Mouse (Mus musculus): ENCODE data around the gene Atg101.
A peak's percentile ranks its signal among the peaks of the same experiment; 100 is the strongest.

The Atg101 gene

DNA sequence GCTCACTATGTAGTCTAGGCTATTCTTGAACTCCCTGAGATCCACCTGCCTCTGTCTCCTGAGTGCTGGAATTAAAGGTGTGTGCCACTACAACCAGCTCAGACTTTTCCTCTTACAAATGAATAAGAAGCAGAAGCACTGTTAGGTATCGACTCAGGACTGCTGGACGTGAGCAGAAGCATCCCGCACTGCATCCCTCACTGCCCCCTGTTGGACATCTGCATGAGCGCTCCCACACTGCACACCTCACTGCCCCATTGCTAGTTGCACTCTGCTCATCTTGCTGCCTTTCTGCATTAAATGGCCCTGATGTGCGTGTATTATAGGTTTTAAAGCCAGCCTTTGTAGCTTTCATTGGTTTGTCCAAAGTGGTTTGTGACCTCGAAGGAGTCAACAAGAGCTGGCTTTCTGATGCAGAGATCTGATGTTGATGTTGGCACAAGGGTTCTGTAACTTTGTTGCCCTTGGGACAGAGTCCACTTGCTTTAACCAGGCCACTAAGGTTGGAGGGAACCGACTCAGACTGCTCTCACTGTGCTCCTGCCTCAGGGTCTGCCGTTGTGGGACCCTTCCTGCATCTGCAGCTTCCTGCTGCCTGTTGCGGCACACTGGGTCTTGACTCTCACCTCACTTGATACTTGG is 2.2 kb downstream of the Atg101 start:
- no peak for ATAC-seq (ENCODE audit: low TSS enrichment)

GRCm38 (mm10) chr15:101287361-101287760 is 3.3 kb downstream of the Atg101 start:
- ATAC-seq (ENCODE audit: low TSS enrichment): no peak

- ATAC-seq (ENCODE audit: low TSS enrichment): no peak
Measured at GRCm38 (mm10) chr15:101290354-101290753, 6.3 kb downstream of the Atg101 start.

DNA sequence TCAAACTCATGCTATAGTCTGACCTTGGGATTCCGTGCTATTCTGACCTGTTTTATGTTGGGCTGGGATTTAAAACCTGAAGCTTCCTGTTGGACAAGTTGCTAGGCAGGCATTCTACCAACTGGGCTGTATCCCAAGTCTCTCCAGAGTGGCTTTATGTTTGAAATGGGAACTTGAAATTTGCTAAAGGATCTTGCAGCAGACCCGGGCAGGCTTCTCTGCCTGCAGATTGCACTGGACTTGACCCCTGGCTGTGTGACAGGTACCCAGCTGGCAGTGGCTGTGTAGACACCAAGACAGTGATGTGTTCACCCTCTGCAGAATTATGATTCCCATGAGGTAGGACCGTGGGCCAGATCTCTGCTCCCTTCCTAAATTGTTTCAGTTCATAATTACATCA is 7.9 kb downstream of the Atg101 start:
- no peak for ATAC-seq (ENCODE audit: low TSS enrichment)

DNA sequence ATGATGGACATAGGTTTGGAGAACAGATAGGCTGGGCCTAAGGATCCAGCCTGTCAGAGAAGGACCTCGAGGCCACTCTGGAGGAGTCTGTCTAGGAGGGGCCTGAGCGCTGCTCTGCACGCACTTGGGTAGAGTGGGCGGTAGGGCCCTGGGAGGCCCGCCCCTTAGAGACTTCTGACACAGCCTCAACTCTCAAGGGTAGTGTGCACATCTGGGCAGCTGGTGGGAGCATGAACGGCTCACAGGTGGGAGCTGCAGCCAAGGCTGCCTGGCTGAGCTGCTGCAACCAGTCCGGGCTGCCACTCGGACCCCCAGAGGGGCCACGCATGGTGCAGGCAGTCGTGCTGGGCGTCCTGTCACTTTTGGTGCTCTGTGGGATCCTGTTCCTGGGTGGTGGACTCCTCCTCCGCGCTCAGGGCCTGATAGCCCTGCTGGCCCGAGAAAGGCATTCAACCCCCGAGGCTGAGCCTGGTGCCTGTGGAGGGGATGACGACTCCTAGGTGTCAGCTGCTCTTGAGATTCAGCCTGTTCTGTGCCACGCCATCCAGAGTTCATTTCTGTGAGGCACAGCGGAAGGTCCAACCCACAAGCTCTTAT is 9.1 kb downstream of the Atg101 start, which contains the start of gene 6030408B16Rik:
Gene 6030408B16Rik, plus strand, starts transcription at position 188 of the 597 bp plus-strand sequence.
- ATAC-seq (ENCODE audit: low TSS enrichment): no peak

- 0 out of 2 replicates have a peak, but pooled peaks have one; percentile 39 for ATAC-seq (ENCODE audit: low TSS enrichment)
Measured at GRCm38 (mm10) chr15:101294028-101294894, 10.2 kb downstream of the Atg101 start.

DNA sequence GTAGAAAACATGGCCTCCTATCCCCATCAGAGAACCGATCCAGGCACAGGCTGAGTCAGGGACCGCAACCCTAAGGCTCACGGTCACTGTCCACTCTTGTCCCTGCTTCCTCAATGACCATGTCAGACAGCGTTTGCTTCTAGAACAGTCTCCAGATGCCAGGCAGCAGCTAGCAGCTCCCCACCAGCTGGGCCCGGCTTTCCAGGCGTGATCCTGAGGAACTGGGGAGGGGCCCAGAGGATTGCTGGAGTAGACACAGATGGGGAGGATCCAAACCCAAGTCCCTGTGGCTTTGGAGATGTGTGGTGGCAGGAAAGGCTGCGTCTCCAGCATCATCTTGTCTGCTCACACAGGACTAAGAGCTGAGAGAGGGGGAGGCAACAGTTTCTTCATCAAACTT is 11.0 kb downstream of the Atg101 start:
- ATAC-seq (ENCODE audit: low TSS enrichment): no peak

GRCm38 (mm10) chr15:101295616-101296015 is 11.5 kb downstream of the Atg101 start:
- no peak for ATAC-seq (ENCODE audit: low TSS enrichment)

DNA sequence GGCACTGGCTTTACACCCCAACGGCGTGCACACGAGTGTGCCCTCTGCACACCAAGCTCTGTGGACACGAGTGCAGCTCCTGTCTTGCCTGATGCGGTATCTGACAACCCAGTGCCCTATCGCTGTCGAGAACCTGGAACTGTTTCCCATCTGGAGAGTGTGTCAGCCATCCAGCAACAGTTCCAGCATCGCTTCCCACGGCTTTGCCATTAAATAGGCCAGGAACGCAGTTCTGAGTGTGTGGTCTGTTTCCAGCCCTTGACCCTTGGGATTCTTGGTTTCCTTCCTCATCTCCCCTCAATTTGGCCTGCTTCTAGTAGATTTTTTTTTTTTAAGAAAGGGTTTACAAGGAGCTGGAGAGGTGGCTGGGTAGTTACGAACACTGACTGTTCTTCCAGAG is 12.0 kb downstream of the Atg101 start:
- no peak for ATAC-seq (ENCODE audit: low TSS enrichment)

- no peak for ATAC-seq (ENCODE audit: low TSS enrichment)
Measured at GRCm38 (mm10) chr15:101297988-101298387, 13.9 kb downstream of the Atg101 start.

DNA sequence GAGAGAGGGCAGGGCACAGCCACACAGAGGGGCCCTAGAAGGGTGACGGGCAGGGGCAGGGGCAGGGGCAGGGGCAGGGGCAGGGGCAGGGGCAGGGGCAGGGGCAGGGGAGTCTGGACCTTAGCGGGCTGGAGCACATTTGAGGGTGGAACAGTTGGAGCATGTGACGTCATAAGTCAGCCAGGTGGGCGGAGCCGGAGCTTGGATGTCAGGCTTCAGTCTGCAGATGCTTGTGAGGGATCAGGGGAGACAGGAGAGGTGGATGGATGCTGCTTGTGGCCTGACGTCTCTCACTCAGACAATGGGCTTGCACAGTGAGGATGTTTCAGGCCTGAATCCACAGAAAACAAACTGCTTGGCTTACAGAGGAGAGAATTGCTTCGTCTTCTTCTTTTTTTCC is 14.5 kb downstream of the Atg101 start:
- no peak for ATAC-seq (ENCODE audit: low TSS enrichment)

GRCm38 (mm10) chr15:101299480-101299960 is 15.4 kb downstream of the Atg101 start:
- ATAC-seq (ENCODE audit: low TSS enrichment): no peak

- no peak for ATAC-seq (ENCODE audit: low TSS enrichment)
Measured at GRCm38 (mm10) chr15:101300128-101300527, 16.1 kb downstream of the Atg101 start.

DNA sequence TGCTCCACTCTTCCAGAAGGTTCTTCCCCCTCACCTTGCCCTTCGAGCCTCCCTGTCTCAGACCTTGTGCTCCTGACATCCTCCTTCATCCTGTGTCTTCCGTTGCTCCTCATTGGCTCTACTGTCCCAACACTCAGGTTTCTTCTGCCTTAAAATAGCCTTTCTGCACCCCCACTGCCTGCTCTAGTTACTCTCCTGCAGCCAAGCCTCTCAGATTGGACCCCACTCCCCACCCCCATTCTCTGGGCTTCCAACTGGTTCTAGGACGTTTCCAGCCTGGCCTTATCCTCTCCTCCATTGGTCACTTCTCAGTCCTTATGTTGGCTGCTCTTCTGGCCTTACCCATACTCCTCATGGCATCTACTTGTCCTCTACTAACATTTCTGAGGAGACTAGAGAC is 18.1 kb downstream of the Atg101 start:
- ATAC-seq (ENCODE audit: low TSS enrichment): no peak

DNA sequence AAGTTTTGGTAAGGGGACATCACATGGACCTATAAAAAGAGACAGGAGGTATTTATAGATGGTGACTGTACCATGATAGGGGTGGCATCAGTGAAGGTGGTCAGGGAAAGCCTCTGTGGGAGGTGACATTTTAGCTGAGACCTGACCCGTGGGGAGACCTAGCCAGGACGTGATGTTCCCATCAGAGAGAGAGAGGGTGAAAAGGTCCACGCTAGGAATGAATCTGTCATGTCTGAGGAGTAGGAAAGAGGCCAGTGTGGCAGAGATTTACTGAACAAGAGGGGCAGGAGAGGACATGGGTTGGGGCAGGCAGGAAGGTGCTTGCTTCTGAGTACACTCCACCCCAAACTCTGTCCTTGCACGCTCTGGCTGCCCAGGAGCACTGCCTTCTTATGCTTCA is 19.8 kb downstream of the Atg101 start:
- no peak for ATAC-seq (ENCODE audit: low TSS enrichment)

GRCm38 (mm10) chr15:101306459-101306858 is 22.4 kb downstream of the Atg101 start:
- peak; percentile 42 for ATAC-seq (ENCODE audit: low TSS enrichment)

DNA sequence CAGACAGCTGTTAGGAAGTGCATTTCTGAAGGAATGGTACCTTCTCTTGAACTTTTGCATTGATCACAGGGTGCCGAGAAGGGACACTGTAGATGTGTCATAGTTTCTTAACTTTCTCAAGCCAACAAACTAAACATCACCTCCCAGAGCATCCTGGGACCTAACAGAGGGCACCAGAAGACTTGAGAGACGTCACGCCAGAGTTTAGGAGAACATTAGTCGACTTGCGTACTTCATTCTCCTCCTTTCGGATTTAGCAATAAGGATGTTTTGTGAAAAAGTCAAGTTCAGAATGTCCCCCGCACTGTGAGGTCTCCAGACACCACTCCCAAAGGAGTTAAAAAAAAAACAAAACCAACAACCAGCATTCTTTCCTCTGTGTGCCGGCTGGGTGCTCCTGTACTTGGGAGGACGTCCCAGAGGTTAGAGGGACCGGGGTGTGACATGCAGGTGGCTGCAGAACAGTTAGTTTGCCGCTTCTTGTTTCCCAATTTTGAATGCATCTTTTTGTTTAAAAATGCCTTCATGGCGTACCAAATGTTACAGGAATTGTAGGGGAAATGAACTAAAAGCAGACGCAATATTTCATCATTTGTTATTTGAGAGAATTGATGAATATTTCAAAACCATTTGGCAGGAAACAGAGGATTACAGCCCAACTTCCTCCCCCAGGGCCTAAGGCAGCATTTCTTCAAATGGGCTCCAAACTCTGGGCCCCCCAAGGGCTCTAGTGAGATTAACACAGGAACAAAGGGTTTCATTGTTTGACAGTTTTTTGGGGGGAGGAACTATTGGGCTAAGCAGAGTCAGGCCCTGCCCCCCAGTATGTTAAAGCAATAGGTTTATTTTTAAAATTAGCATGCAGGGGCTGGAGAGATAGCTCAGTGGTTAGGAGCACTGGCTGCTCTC is 24.6 kb downstream of the Atg101 start:
- no peak for ATAC-seq (ENCODE audit: low TSS enrichment)

DNA sequence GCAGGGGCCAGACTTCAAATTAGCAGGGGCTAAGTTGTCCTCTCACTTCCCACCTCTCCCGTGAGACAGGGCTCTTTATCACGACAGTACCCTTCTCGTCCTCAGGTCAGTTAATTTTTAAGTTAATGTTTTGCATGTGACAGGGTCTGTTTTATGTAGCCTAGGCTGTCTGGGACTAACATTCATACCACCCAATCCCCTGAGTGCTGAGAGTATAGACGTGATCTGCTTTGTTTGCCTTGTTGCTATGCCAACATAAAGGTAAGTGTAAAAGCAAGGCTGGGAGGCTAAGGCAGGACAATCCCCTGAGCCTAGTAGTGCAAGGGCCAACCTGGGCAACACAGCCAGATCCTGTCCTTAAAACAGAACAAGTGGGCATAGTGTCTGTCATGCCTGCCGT is 25.4 kb downstream of the Atg101 start:
- no peak for ATAC-seq (ENCODE audit: low TSS enrichment)

GRCm38 (mm10) chr15:101311087-101311770 is 27.2 kb downstream of the Atg101 start:
- peak; percentile 76 for ATAC-seq (ENCODE audit: low TSS enrichment)

GRCm38 (mm10) chr15:101312006-101312405 is 27.9 kb downstream of the Atg101 start:
- no peak for ATAC-seq (ENCODE audit: low TSS enrichment)

DNA sequence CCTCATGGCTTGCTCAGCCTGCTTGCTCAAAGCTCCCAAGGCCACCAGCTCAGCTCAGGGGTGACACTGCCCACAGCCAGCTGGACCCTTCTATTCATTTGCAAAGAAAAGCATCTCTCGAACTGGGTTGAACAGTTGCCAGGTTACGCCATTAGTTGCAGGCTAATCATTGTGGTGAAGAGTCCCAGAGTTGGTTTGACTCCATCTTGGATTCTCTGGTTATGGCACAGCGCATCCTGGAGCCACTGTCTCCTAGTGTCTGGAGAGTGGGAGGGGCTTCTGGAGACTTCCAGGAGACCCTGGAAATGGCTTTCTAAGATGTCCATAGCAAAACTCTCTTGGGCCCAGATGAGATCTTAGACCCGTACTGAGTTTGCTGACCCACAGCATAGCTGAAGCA is 31.3 kb downstream of the Atg101 start:
- ATAC-seq (ENCODE audit: low TSS enrichment): no peak; the same call in 1 of the 2 replicates

All from frontal cortex, adult (tissue).